Mouse (Mus musculus): ENCODE data around the gene Dok4. TPM values are rescaled to one million over a fixed set of nuclear protein-coding genes. Genes with fewer than 3 reads are reported as not detected.

Dok4 gene
- 58.0 and 59.0 TPM in 2 replicates for polyA plus RNA-seq (2015; fragmentation: Nextera tagmentation; extraction: Ambion mirVana)

- WGBS: 1% methylated on average over 33 of the region's 37 CpGs
- peak; percentile 55 for ATAC-seq (ENCODE audit: low FRiP score)
- H3K27ac ChIP-seq: no peak within 1 kb of the TSS
These were observed at the start of gene Dok4 for GRCm38 (mm10) chr8:94876197-94876730. Gene Dok4 (minus strand): TSS chr8:94876330.

GRCm38 (mm10) chr8:94923405-94923804 is 47.3 kb upstream of the Dok4 start, which contains the start of gene Adgrg5:
Gene Adgrg5 (plus strand): TSS chr8:94923694.
- H3K4me3 ChIP-seq: no peak within 1 kb of the TSS
- H3K36me3 ChIP-seq: no peaks in the 10 kb centered on the region
- H3K4me1 ChIP-seq (replicated peaks): peaks cover 7% of the 10 kb centered on the region; the same call in 1 of the 2 replicates
- no peak within 1 kb of the TSS; the same call in 1 of the 2 replicates for H3K9ac ChIP-seq
- whole genome bisulfite sequencing: 58% methylated on average over 8 of the region's 8 CpGs
- no peak within 1 kb of the TSS for H3K27ac ChIP-seq
- no peak for ATAC-seq (ENCODE audit: low FRiP score)
- H3K27me3 ChIP-seq: peaks cover 21% of the 10 kb centered on the region
- H3K4me2 ChIP-seq: no peak within 1 kb of the TSS
- H3K9me3 ChIP-seq: no peaks in the 10 kb centered on the region

More at GRCm38 (mm10) chr8:94876197-94876730, at the start of gene Dok4:
- H3K36me3 ChIP-seq: no peaks in the 10 kb centered on the region
- H3K4me1 ChIP-seq (replicated peaks): peaks cover 43% of the 10 kb centered on the region
- H3K4me3 ChIP-seq: peak within 1 kb of the TSS; percentile 55
- H3K9ac ChIP-seq: peak within 1 kb of the TSS; percentile 72
- no peaks in the 10 kb centered on the region for H3K9me3 ChIP-seq
- peaks cover 35% of the 10 kb centered on the region for H3K27me3 ChIP-seq
- H3K4me2 ChIP-seq: peak within 1 kb of the TSS; percentile 90

GRCm38 (mm10) chr8:94922602-94923001 is 46.5 kb upstream of the Dok4 start:
- Histone ChIP-seq H3K27ac (no peak overlapping the region), H3K4me3 (no peak overlapping the region), H3K36me3 (no peaks in the 10 kb centered on the region), H3K4me2 (no peak overlapping the region), H3K27me3 (peaks cover 29% of the 10 kb centered on the region), H3K9ac (no peak overlapping the region; the same call in 1 of the 2 replicates), H3K9me3 (no peaks in the 10 kb centered on the region), H3K4me1 (replicated peaks) (peaks cover 14% of the 10 kb centered on the region)
- ATAC-seq (ENCODE audit: low FRiP score): no peak
- 33% methylated on average over 8 of the region's 8 CpGs for WGBS

GRCm38 (mm10) chr8:94922176-94922575 is 46.0 kb upstream of the Dok4 start:
- Histone ChIP-seq H3K36me3 (no peaks in the 10 kb centered on the region), H3K27ac (no peak overlapping the region), H3K4me1 (replicated peaks) (peaks cover 18% of the 10 kb centered on the region), H3K9ac (no peak overlapping the region), H3K4me3 (no peak overlapping the region), H3K9me3 (no peaks in the 10 kb centered on the region), H3K27me3 (peaks cover 33% of the 10 kb centered on the region), H3K4me2 (no peak overlapping the region)
- 69% methylated on average over 6 of the region's 6 CpGs for WGBS
- no peak for ATAC-seq (ENCODE audit: low FRiP score)

- peaks cover 45% of the 10 kb centered on the region for H3K4me1 ChIP-seq (replicated peaks)
- no peak overlapping the region for H3K27ac ChIP-seq
- no peak for ATAC-seq (ENCODE audit: low FRiP score)
- peaks cover 58% of the 10 kb centered on the region for H3K27me3 ChIP-seq
- H3K9ac ChIP-seq: no peak overlapping the region
- no peak overlapping the region for H3K4me3 ChIP-seq
- no peaks in the 10 kb centered on the region for H3K36me3 ChIP-seq
- no peaks in the 10 kb centered on the region for H3K9me3 ChIP-seq
- H3K4me2 ChIP-seq: no peak overlapping the region
These were observed 43.1 kb upstream of the Dok4 start for GRCm38 (mm10) chr8:94919256-94919655.

- H3K4me3 ChIP-seq: peak within 1 kb of the TSS; percentile 51
- H3K36me3 ChIP-seq: no peaks in the 10 kb centered on the region
- peak within 1 kb of the TSS; percentile 70 for H3K9ac ChIP-seq
- peak within 1 kb of the TSS; percentile 79 for H3K4me2 ChIP-seq
- peak; percentile 34 for ATAC-seq (ENCODE audit: low FRiP score)
- H3K9me3 ChIP-seq: no peaks in the 10 kb centered on the region
- H3K27me3 ChIP-seq: peaks cover 68% of the 10 kb centered on the region
- WGBS: 3% methylated on average over 45 of the region's 51 CpGs
- peaks cover 55% of the 10 kb centered on the region for H3K4me1 ChIP-seq (replicated peaks)
- peak within 1 kb of the TSS; percentile 52; the same call in 1 of the 2 replicates for H3K27ac ChIP-seq
These were observed 41.8 kb upstream of the Dok4 start, which contains the start of gene Ccdc102a for GRCm38 (mm10) chr8:94917851-94918495. Gene Ccdc102a (minus strand): TSS chr8:94918098.

GRCm38 (mm10) chr8:94917352-94917751 is 41.2 kb upstream of the Dok4 start:
- Histone ChIP-seq H3K9ac (peak overlapping the region; percentile 70), H3K27ac (peak overlapping the region; percentile 52; the same call in 1 of the 2 replicates), H3K36me3 (no peaks in the 10 kb centered on the region), H3K4me1 (replicated peaks) (peaks cover 52% of the 10 kb centered on the region), H3K4me3 (peak overlapping the region; percentile 51), H3K4me2 (peak overlapping the region; percentile 79), H3K9me3 (no peaks in the 10 kb centered on the region), H3K27me3 (peaks cover 73% of the 10 kb centered on the region)
- WGBS: 0% methylated on average over 26 of the region's 27 CpGs
- ATAC-seq (ENCODE audit: low FRiP score): peak; percentile 82

GRCm38 (mm10) chr8:94916960-94917324 is 40.8 kb upstream of the Dok4 start:
- 12% methylated on average over 10 of the region's 10 CpGs for WGBS
- peaks cover 75% of the 10 kb centered on the region for H3K27me3 ChIP-seq
- ATAC-seq (ENCODE audit: low FRiP score): no peak
- H3K4me3 ChIP-seq: peak overlapping the region; percentile 51
- no peaks in the 10 kb centered on the region for H3K9me3 ChIP-seq
- peak overlapping the region; percentile 79 for H3K4me2 ChIP-seq
- H3K27ac ChIP-seq: peak overlapping the region; percentile 52; the same call in 1 of the 2 replicates
- H3K9ac ChIP-seq: peak overlapping the region; percentile 70
- H3K36me3 ChIP-seq: no peaks in the 10 kb centered on the region
- peaks cover 52% of the 10 kb centered on the region for H3K4me1 ChIP-seq (replicated peaks)

GRCm38 (mm10) chr8:94916311-94916959 is 40.3 kb upstream of the Dok4 start:
- Histone ChIP-seq H3K27me3 (peaks cover 80% of the 10 kb centered on the region), H3K4me1 (replicated peaks) (peaks cover 52% of the 10 kb centered on the region)
- ATAC-seq (ENCODE audit: low FRiP score): no peak

GRCm38 (mm10) chr8:94914701-94915101 is 38.6 kb upstream of the Dok4 start:
- H3K27me3 ChIP-seq: peaks cover 80% of the 10 kb centered on the region
- ATAC-seq (ENCODE audit: low FRiP score): no peak
- H3K4me2 ChIP-seq: no peak overlapping the region

More at GRCm38 (mm10) chr8:94916311-94916959, 40.3 kb upstream of the Dok4 start:
- peak overlapping the region; percentile 51 for H3K4me3 ChIP-seq
- H3K27ac ChIP-seq: no peak overlapping the region
- no peaks in the 10 kb centered on the region for H3K36me3 ChIP-seq
- no peaks in the 10 kb centered on the region for H3K9me3 ChIP-seq
- 48% methylated on average over 9 of the region's 9 CpGs for WGBS
- H3K9ac ChIP-seq: peak overlapping the region; percentile 70
- peak overlapping the region; percentile 79 for H3K4me2 ChIP-seq

GRCm38 (mm10) chr8:94914256-94914655 is 38.1 kb upstream of the Dok4 start:
- H3K4me3 ChIP-seq: no peak overlapping the region
- H3K27me3 ChIP-seq: peaks cover 82% of the 10 kb centered on the region
- no peak overlapping the region for H3K9ac ChIP-seq
- H3K27ac ChIP-seq: no peak overlapping the region
- WGBS: 84% methylated on average over 6 of the region's 6 CpGs
- peaks cover 52% of the 10 kb centered on the region for H3K4me1 ChIP-seq (replicated peaks)
- H3K9me3 ChIP-seq: no peaks in the 10 kb centered on the region
- no peaks in the 10 kb centered on the region for H3K36me3 ChIP-seq
- no peak overlapping the region for H3K4me2 ChIP-seq
- no peak for ATAC-seq (ENCODE audit: low FRiP score)

More at GRCm38 (mm10) chr8:94914701-94915101, 38.6 kb upstream of the Dok4 start:
- H3K9ac ChIP-seq: no peak overlapping the region
- no peaks in the 10 kb centered on the region for H3K36me3 ChIP-seq
- H3K4me1 ChIP-seq (replicated peaks): peaks cover 52% of the 10 kb centered on the region
- WGBS: 49% methylated on average over 3 of the region's 3 CpGs
- no peaks in the 10 kb centered on the region for H3K9me3 ChIP-seq
- no peak overlapping the region for H3K27ac ChIP-seq
- H3K4me3 ChIP-seq: no peak overlapping the region

GRCm38 (mm10) chr8:94913061-94913660 is 37.0 kb upstream of the Dok4 start:
- peak overlapping the region; percentile 59 for H3K9ac ChIP-seq
- peak overlapping the region; percentile 50 for H3K4me3 ChIP-seq
- ATAC-seq (ENCODE audit: low FRiP score): peak; percentile 62
- no peaks in the 10 kb centered on the region for H3K9me3 ChIP-seq
- H3K36me3 ChIP-seq: no peaks in the 10 kb centered on the region
- peaks cover 51% of the 10 kb centered on the region for H3K4me1 ChIP-seq (replicated peaks)
- H3K27ac ChIP-seq: no peak overlapping the region
- peaks cover 74% of the 10 kb centered on the region for H3K27me3 ChIP-seq
- WGBS: 6% methylated on average over 77 of the region's 77 CpGs
- H3K4me2 ChIP-seq: peak overlapping the region; percentile 80
